Mouse (Mus musculus): ENCODE data around the gene Psme2b.
"Not testable (repeated sequence)": the region's sequence is repeated elsewhere in the genome, so short reads cannot be mapped to it uniquely, and the experiment has no call there.

Psme2b gene

GRCm38 (mm10) chr11:48900654-48901566, 45.1 kb downstream of the Psme2b start:
- DNase-seq (ENCODE audit: low spot score), result not testable (repeated sequence)

- DNase-seq (ENCODE audit: low spot score), result no peak
Measured at GRCm38 (mm10) chr11:48898812-48899431, 47.1 kb downstream of the Psme2b start.
